Mouse (Mus musculus) hindbrain, embryonic 10.5 days (tissue): Measurements from ENCODE around the gene Rmi1. TPM values are rescaled to one million over a fixed set of nuclear protein-coding genes. Genes with fewer than 3 reads are reported as not detected.
"Not testable (repeated sequence)": the region's sequence is repeated elsewhere in the genome, so short reads cannot be mapped to it uniquely, and the experiment has no call there.

Experiments used
- DNase-seq: peaks from one replicate; pipeline ENCODE4 v3.0.0-alpha.2; 2017; ENCODE audit warnings: low spot score
- H3K27ac ChIP-seq: fragments of 300-500 bp; sonication (generic); 2 replicates; pipeline ENCODE4 v1.5.1; 2016; ENCODE audit warnings: mild to moderate bottlenecking, moderate library complexity
- H3K27me3 ChIP-seq: fragments of 300-500 bp; sonication (generic); 2 replicates; pipeline ENCODE4 v1.6.1; 2016; ENCODE audit warnings: mild to moderate bottlenecking; ENCODE audit not compliant: poor library complexity, insufficient read depth, severe bottlenecking
- H3K36me3 ChIP-seq: fragments of 300-500 bp; sonication (generic); 2 replicates; pipeline ENCODE4 v1.6.1; 2016; ENCODE audit warnings: mild to moderate bottlenecking, moderate library complexity
- H3K4me1 ChIP-seq: fragments of 300-500 bp; sonication (generic); replicated peaks from 2 replicates; pipeline ENCODE4 v1.6.1; 2016; ENCODE audit warnings: mild to moderate bottlenecking
- H3K4me3 ChIP-seq: fragments of 300-500 bp; sonication (generic); 2 replicates; pipeline ENCODE4 v1.5.1; 2016; ENCODE audit warnings: mild to moderate bottlenecking, moderate library complexity
- H3K9me3 ChIP-seq: fragments of 300-500 bp; sonication (generic); 2 replicates; pipeline ENCODE4 v1.6.1; 2016; ENCODE audit warnings: mild to moderate bottlenecking, moderate library complexity
- WGBS: fragments of 180-500 bp; shearing (Covaris S2); methylation state at CpG from one replicate; pipeline ENCODE4 v1.1.7; 2016; 5-methylcytosine and 5-hydroxymethylcytosine counted together
- polyA plus RNA-seq: library from polyadenylated mRNA; unstranded; fragments of >200 nt; fragmentation: Nextera tagmentation; extraction: Ambion mirVana; gene quantifications from 2 replicates; pipeline ENCODE4 v1.2.1, GENCODE M21; 2016

The Rmi1 gene
- polyA plus RNA-seq, 1 experiment from 2014 or later, result 24.1 TPM

GRCm38 (mm10) chr13:58384779-58385546 lies 17.1 kb upstream of the Rmi1 start, which contains the start of gene 2210016F16Rik:
TSS of gene 2210016F16Rik (minus strand) at chr13:58385225.
- DNase-seq, result peak; percentile 74
- peaks cover 18% of the 10 kb centered on the region; the same call in 1 of the 2 replicates for H3K4me1 ChIP-seq
- H3K36me3 ChIP-seq, result peaks cover 38% of the 10 kb centered on the region
- peak within 1 kb of the TSS; percentile 90 for H3K27ac ChIP-seq
- no peaks in the 10 kb centered on the region for H3K27me3 ChIP-seq
- H3K9me3 ChIP-seq, result peaks cover 25% of the 10 kb centered on the region
- peak within 1 kb of the TSS; percentile 71 for H3K4me3 ChIP-seq
- 4% methylated on average over 80 of the region's 80 CpGs for WGBS

- Histone ChIP-seq H3K4me3 (peak overlapping the region; percentile 71), H3K27ac (peak overlapping the region; percentile 90; the same call in 1 of the 2 replicates), H3K27me3 (no peaks in the 10 kb centered on the region), H3K9me3 (peaks cover 19% of the 10 kb centered on the region), H3K36me3 (peaks cover 38% of the 10 kb centered on the region), H3K4me1 (peaks cover 18% of the 10 kb centered on the region; the same call in 1 of the 2 replicates)
- 86% methylated on average over 7 of the region's 7 CpGs for WGBS
- no peak for DNase-seq
Observed at GRCm38 (mm10) chr13:58385547-58385920, 16.5 kb upstream of the Rmi1 start.

GRCm38 (mm10) chr13:58387948-58388347 lies 14.1 kb upstream of the Rmi1 start:
- H3K27me3 ChIP-seq, result no peaks in the 10 kb centered on the region
- peak; percentile 75 for DNase-seq
- H3K4me1 ChIP-seq, result peaks cover 18% of the 10 kb centered on the region; the same call in 1 of the 2 replicates
- H3K27ac ChIP-seq, result no peak overlapping the region
- H3K36me3 ChIP-seq, result peaks cover 35% of the 10 kb centered on the region
- 23% methylated on average over 7 of the region's 7 CpGs for whole genome bisulfite sequencing
- no peaks in the 10 kb centered on the region for H3K9me3 ChIP-seq
- no peak overlapping the region for H3K4me3 ChIP-seq

- Histone ChIP-seq H3K9me3 (no peaks in the 10 kb centered on the region), H3K27ac (no peak overlapping the region), H3K36me3 (peaks cover 37% of the 10 kb centered on the region), H3K4me3 (no peak overlapping the region), H3K27me3 (no peaks in the 10 kb centered on the region), H3K4me1 (peaks cover 18% of the 10 kb centered on the region; the same call in 1 of the 2 replicates)
- WGBS, result 60% methylated on average over 3 of the region's 3 CpGs
- no peak for DNase-seq
Observed at GRCm38 (mm10) chr13:58388379-58388778, 13.7 kb upstream of the Rmi1 start.

- Histone ChIP-seq H3K27me3 (no peaks in the 10 kb centered on the region), H3K27ac (no peak overlapping the region), H3K4me1 (peaks cover 12% of the 10 kb centered on the region; the same call in 1 of the 2 replicates), H3K36me3 (peaks cover 47% of the 10 kb centered on the region), H3K9me3 (no peaks in the 10 kb centered on the region), H3K4me3 (no peak overlapping the region)
- WGBS, result 86% methylated on average over 2 of the region's 2 CpGs
- no peak for DNase-seq
Observed at GRCm38 (mm10) chr13:58389324-58389951, 12.6 kb upstream of the Rmi1 start.

GRCm38 (mm10) chr13:58394392-58394791 lies 7.7 kb upstream of the Rmi1 start:
- H3K36me3 ChIP-seq, result peaks cover 97% of the 10 kb centered on the region
- DNase-seq, H3K27me3 ChIP-seq, H3K4me1 ChIP-seq, H3K4me3 ChIP-seq, H3K27ac ChIP-seq, H3K9me3 ChIP-seq: not testable (repeated sequence)
- WGBS, result 91% methylated on average over 11 of the region's 11 CpGs

GRCm38 (mm10) chr13:58397651-58398050 lies 4.4 kb upstream of the Rmi1 start:
- Histone ChIP-seq H3K36me3 (peaks cover 73% of the 10 kb centered on the region), H3K4me1 (peaks cover 8% of the 10 kb centered on the region; the same call in 1 of the 2 replicates), H3K27ac (no peak overlapping the region), H3K9me3 (no peaks in the 10 kb centered on the region), H3K4me3 (no peak overlapping the region), H3K27me3 (no peaks in the 10 kb centered on the region)
- no peak for DNase-seq
- 93% methylated on average over 13 of the region's 13 CpGs for WGBS

GRCm38 (mm10) chr13:58400576-58400975 lies 1.5 kb upstream of the Rmi1 start:
- Histone ChIP-seq H3K27ac (peak overlapping the region; percentile 100), H3K4me1 (peaks cover 15% of the 10 kb centered on the region; the same call in 1 of the 2 replicates), H3K4me3 (peak overlapping the region; percentile 98), H3K9me3 (no peaks in the 10 kb centered on the region), H3K36me3 (peaks cover 44% of the 10 kb centered on the region), H3K27me3 (no peaks in the 10 kb centered on the region)
- WGBS, result 1% methylated on average over 11 of the region's 11 CpGs
- DNase-seq, result no peak

GRCm38 (mm10) chr13:58401135-58402002 lies 679 bp upstream of the Rmi1 start:
- H3K4me3 ChIP-seq, result peak overlapping the region; percentile 98
- H3K36me3 ChIP-seq, result peaks cover 38% of the 10 kb centered on the region
- DNase-seq, result peak; percentile 81
- H3K27me3 ChIP-seq, result no peaks in the 10 kb centered on the region
- peaks cover 15% of the 10 kb centered on the region; the same call in 1 of the 2 replicates for H3K4me1 ChIP-seq
- H3K9me3 ChIP-seq, result no peaks in the 10 kb centered on the region
- WGBS, result under 1% methylated on average over 98 of the region's 100 CpGs
- H3K27ac ChIP-seq, result peak overlapping the region; percentile 100

- H3K4me1 ChIP-seq, result peaks cover 15% of the 10 kb centered on the region; the same call in 1 of the 2 replicates
- no peaks in the 10 kb centered on the region for H3K27me3 ChIP-seq
- WGBS, result under 1% methylated on average over 48 of the region's 48 CpGs
- peaks cover 37% of the 10 kb centered on the region for H3K36me3 ChIP-seq
- H3K27ac ChIP-seq, result peak overlapping the region; percentile 100
- H3K9me3 ChIP-seq, result no peaks in the 10 kb centered on the region
- peak overlapping the region; percentile 98 for H3K4me3 ChIP-seq
- no peak for DNase-seq
Observed at GRCm38 (mm10) chr13:58402744-58403110, 679 bp downstream of the Rmi1 start.

GRCm38 (mm10) chr13:58403243-58403642 lies 1.2 kb downstream of the Rmi1 start, which contains the start of gene Hnrnpk:
TSS of gene Hnrnpk (minus strand) at chr13:58403343.
- H3K27me3 ChIP-seq, DNase-seq, H3K9me3 ChIP-seq: not testable (repeated sequence)
- H3K36me3 ChIP-seq, result peaks cover 31% of the 10 kb centered on the region
- peaks cover 15% of the 10 kb centered on the region; the same call in 1 of the 2 replicates for H3K4me1 ChIP-seq
- peak within 1 kb of the TSS; percentile 100 for H3K27ac ChIP-seq
- WGBS, result 9% methylated on average over 17 of the region's 17 CpGs
- H3K4me3 ChIP-seq, result peak within 1 kb of the TSS; percentile 98

GRCm38 (mm10) chr13:58411073-58411472 lies 9.0 kb downstream of the Rmi1 start:
- H3K36me3 ChIP-seq, result peaks cover 51% of the 10 kb centered on the region

More at GRCm38 (mm10) chr13:58411073-58411472, 9.0 kb downstream of the Rmi1 start:
- no peak overlapping the region for H3K4me3 ChIP-seq
- no peaks in the 10 kb centered on the region for H3K27me3 ChIP-seq
- H3K4me1 ChIP-seq, result no peaks in the 10 kb centered on the region
- no peak overlapping the region for H3K27ac ChIP-seq
- no peak for DNase-seq
- 90% methylated on average over 4 of the region's 4 CpGs for WGBS
- peaks cover 9% of the 10 kb centered on the region; the same call in 1 of the 2 replicates for H3K9me3 ChIP-seq
